8 mouse cellular contexts compared by ENCODE assay signal in the genomic region with DNA sequence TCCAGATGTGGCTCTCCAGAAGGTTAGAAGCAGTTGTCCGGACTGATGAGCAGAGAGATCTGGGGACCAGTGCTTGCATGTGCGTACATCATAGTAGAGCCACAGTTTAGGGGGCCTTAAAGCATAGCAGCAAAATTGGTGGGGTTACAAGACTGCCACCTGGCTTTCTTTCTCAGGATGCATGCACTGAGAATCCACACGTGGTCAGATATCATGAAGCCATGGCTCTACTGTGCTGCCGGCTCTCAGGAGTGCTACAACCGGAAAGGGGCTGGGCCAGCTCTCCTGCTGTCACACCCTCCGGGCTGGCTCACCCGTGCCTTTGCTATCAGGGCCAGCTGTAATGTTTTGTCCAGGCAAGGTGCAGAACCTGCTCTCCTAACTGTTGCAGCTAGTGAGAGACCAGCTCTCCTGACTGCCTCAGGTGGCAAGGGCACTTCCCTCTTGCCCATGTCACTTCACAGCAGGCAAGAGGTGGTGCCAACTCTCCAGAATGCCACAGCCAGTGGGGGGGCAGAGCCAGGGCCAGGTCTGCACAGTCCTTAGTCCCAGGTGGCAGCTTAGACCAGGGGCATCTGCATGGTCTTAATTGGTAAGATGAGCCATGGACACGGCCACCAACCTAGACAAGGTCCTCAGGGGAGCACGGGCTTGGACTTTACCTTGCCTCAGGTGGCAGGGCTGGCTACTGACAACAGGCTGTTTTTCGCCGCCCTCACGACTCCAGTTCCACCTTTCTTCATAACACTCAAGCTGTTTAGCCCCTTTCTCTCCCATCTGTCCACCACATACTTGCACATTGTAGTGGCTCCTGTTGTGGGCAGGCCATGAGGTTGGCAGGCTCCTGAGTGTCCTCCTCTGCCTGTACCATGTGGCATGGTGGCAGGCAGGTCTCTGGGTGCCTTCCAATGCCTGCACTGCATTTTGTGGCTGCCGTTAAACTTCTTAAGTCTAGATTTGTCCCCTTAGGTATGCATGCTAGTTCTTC. TPM values are rescaled to one million over a fixed set of nuclear protein-coding genes. Genes with fewer than 3 reads are reported as not detected.
A peak's percentile ranks its signal among the peaks of the same experiment; 100 is the strongest.
DNase-seq lines count a peak whose midpoint lies in the region; ATAC-seq and TF ChIP-seq lines count a peak whose summit lies in the region.

No protein-coding gene starts in this region.

- H3K4me2 ChIP-seq in hindbrain, postnatal 0 days (ENCODE audit: low read depth, low read length), result no peak overlapping the region
- H3K4me2 ChIP-seq in hindbrain, embryonic 16.5 days (ENCODE audit: low read length), result no peak overlapping the region
- H3K4me2 ChIP-seq in limb, embryonic 13.5 days (replicated peaks), result no peak overlapping the region
- no peak overlapping the region for H3K4me2 ChIP-seq in midbrain, embryonic 15.5 days

- no peak for TF ChIP-seq POLR2A in small intestine, adult 2 months (IDR thresholded peaks at IDR 0.05; ENCODE audit: low read depth, low read length)

- H3K36me3 ChIP-seq in hindbrain, postnatal 0 days (ENCODE audit: insufficient read depth, low read length), result no peaks in the 10 kb centered on the region
- no peaks in the 10 kb centered on the region for H3K36me3 ChIP-seq in hindbrain, embryonic 16.5 days (ENCODE audit: control insufficient read depth, insufficient read depth, low read length)
- no peaks in the 10 kb centered on the region for H3K36me3 ChIP-seq in limb, embryonic 13.5 days
- no peaks in the 10 kb centered on the region for H3K36me3 ChIP-seq in small intestine, adult 2 months (ENCODE audit: control insufficient read depth, insufficient read depth, low read length)
- H3K36me3 ChIP-seq in midbrain, embryonic 15.5 days (replicated peaks), result no peaks in the 10 kb centered on the region

- H3K4me1 ChIP-seq in hindbrain, postnatal 0 days (ENCODE audit: insufficient read depth, low read length), result no peaks in the 10 kb centered on the region
- no peaks in the 10 kb centered on the region for H3K4me1 ChIP-seq in hindbrain, embryonic 16.5 days (ENCODE audit: control insufficient read depth, insufficient read depth, low read depth, low read length)
- peaks cover 27% of the 10 kb centered on the region for H3K4me1 ChIP-seq in limb, embryonic 13.5 days
- H3K4me1 ChIP-seq in small intestine, adult 2 months (ENCODE audit: control insufficient read depth, insufficient read depth, insufficient read length, low read length), result no peaks in the 10 kb centered on the region
- H3K4me1 ChIP-seq in midbrain, embryonic 15.5 days, result no peaks in the 10 kb centered on the region

- peak; percentile 30 for DNase-seq in hindbrain, postnatal 0 days (ENCODE audit: low spot score)
- DNase-seq in NIH3T3 (ENCODE audit: low read depth) (peak; percentile 11), adipocyte (ENCODE audit: low spot score) (no peak)
- peak; percentile 47 for DNase-seq in forelimb bud, embryonic 11.5 days (ENCODE audit: low read depth, low spot score)

- TF ChIP-seq CTCF in hindbrain, postnatal 0 days (IDR thresholded peaks at IDR 0.05; ENCODE audit: low read depth), result peak; percentile 45
- peak; percentile 13; the same call in 1 of the 2 replicates for TF ChIP-seq CTCF in small intestine, adult 2 months (IDR thresholded peaks at IDR 0.05; ENCODE audit: extremely low read depth, insufficient read length, insufficient replicate concordance, low read depth, low read length)

- no peak overlapping the region for H3K27ac ChIP-seq in hindbrain, postnatal 0 days
- no peak overlapping the region for H3K27ac ChIP-seq in hindbrain, embryonic 16.5 days (ENCODE audit: low read depth, low read length)
- H3K27ac ChIP-seq in limb, embryonic 13.5 days, result no peak overlapping the region
- no peak overlapping the region for H3K27ac ChIP-seq in small intestine, adult 2 months (ENCODE audit: insufficient read depth, low read depth, low read length)
- H3K27ac ChIP-seq in midbrain, embryonic 15.5 days, result no peak overlapping the region

- no peak overlapping the region for H3K9ac ChIP-seq in hindbrain, postnatal 0 days (replicated peaks; ENCODE audit: low read length)
- no peak overlapping the region for H3K9ac ChIP-seq in hindbrain, embryonic 16.5 days (ENCODE audit: low read depth, low read length)
- no peak overlapping the region for H3K9ac ChIP-seq in limb, embryonic 13.5 days
- H3K9ac ChIP-seq in midbrain, embryonic 15.5 days, result no peak overlapping the region

- 0 out of 2 replicates have a peak, but pooled peaks cover 3% of the 10 kb centered on the region for H3K9me3 ChIP-seq in hindbrain, postnatal 0 days (ENCODE audit: low read length)
- H3K9me3 ChIP-seq in hindbrain, embryonic 16.5 days (ENCODE audit: control insufficient read depth, low read length), result no peaks in the 10 kb centered on the region; the same call in none of the 2 replicates
- peaks cover 9% of the 10 kb centered on the region for H3K9me3 ChIP-seq in limb, embryonic 13.5 days
- no peaks in the 10 kb centered on the region for H3K9me3 ChIP-seq in midbrain, embryonic 15.5 days

- H3K4me3 ChIP-seq in hindbrain, postnatal 0 days (ENCODE audit: low read length), result no peak overlapping the region
- H3K4me3 ChIP-seq in hindbrain, embryonic 16.5 days (ENCODE audit: low read length), result no peak overlapping the region
- no peak overlapping the region for H3K4me3 ChIP-seq in limb, embryonic 13.5 days
- no peak overlapping the region for H3K4me3 ChIP-seq in small intestine, adult 2 months (ENCODE audit: low read depth, low read length)
- no peak overlapping the region for H3K4me3 ChIP-seq in midbrain, embryonic 15.5 days

- 65% methylated on average over 13 of the region's 13 CpGs for WGBS in hindbrain, postnatal 0 days
- 70% methylated on average over 13 of the region's 13 CpGs for WGBS in hindbrain, embryonic 16.5 days
- 47% methylated on average over 13 of the region's 13 CpGs for whole genome bisulfite sequencing in limb, embryonic 13.5 days
- 51% methylated on average over 13 of the region's 13 CpGs for WGBS in small intestine, adult 2 months
- 78% methylated on average over 13 of the region's 13 CpGs for WGBS in midbrain, embryonic 15.5 days

- H3K27me3 ChIP-seq in hindbrain, postnatal 0 days (ENCODE audit: insufficient read depth, low read length), result no peaks in the 10 kb centered on the region
- H3K27me3 ChIP-seq in hindbrain, embryonic 16.5 days (replicated peaks; ENCODE audit: control insufficient read depth, insufficient read depth, low read length), result no peaks in the 10 kb centered on the region
- H3K27me3 ChIP-seq in limb, embryonic 13.5 days, result 0 out of 2 replicates have a peak, but pooled peaks cover 7% of the 10 kb centered on the region
- no peaks in the 10 kb centered on the region for H3K27me3 ChIP-seq in small intestine, adult 2 months (ENCODE audit: control insufficient read depth, insufficient read depth, low read length)
- H3K27me3 ChIP-seq in midbrain, embryonic 15.5 days (replicated peaks), result no peaks in the 10 kb centered on the region

- ATAC-seq in hindbrain, postnatal 0 days, result 0 out of 2 replicates have a peak, but pooled peaks have one; percentile 43
- no peak for ATAC-seq in hindbrain, embryonic 16.5 days
- peak; percentile 76 for ATAC-seq in limb, embryonic 13.5 days (ENCODE audit: low FRiP score, low read depth)
- ATAC-seq in midbrain, embryonic 15.5 days (replicated peaks), result no peak

RNA-seq across cellular contexts. Expression of a gene that starts 13.6 kb away (rescaled TPM):
- 8.1 and 11.2 TPM in 2 replicates for total RNA-seq in hindbrain, postnatal 0 days (2014; rRNA removed)
- polyA plus RNA-seq in hindbrain, postnatal 0 days (2015; fragmentation: Nextera tagmentation; extraction: Ambion mirVana), result 18.9 and 20.0 TPM in 2 replicates
- polyA plus RNA-seq in hindbrain, embryonic 16.5 days (2015; fragmentation: Nextera tagmentation; extraction: Ambion mirVana), result 21.8 and 24.6 TPM in 2 replicates
- polyA plus RNA-seq in limb, embryonic 13.5 days (2015; fragmentation: Nextera tagmentation; extraction: Ambion mirVana), result 21.6 and 23.0 TPM in 2 replicates
- polyA plus RNA-seq in small intestine, adult 2 months (2012; rRNA removed), result 19.3 and 34.3 TPM in 2 replicates
- 20.0 and 21.1 TPM in 2 replicates for polyA plus RNA-seq in midbrain, embryonic 15.5 days (2015; fragmentation: Nextera tagmentation; extraction: Ambion mirVana)

RNA-seq across cellular contexts. Expression of a gene that starts 29.0 kb away (rescaled TPM):
- total RNA-seq in hindbrain, postnatal 0 days (2014; rRNA removed), result 53.1 and 58.7 TPM in 2 replicates
- 50.9 and 52.1 TPM in 2 replicates for polyA plus RNA-seq in hindbrain, postnatal 0 days (2015; fragmentation: Nextera tagmentation; extraction: Ambion mirVana)
- 24.2 and 51.3 TPM in 2 replicates for polyA plus RNA-seq in hindbrain, embryonic 16.5 days (2015; fragmentation: Nextera tagmentation; extraction: Ambion mirVana)
- 117 and 120 TPM in 2 replicates for polyA plus RNA-seq in limb, embryonic 13.5 days (2015; fragmentation: Nextera tagmentation; extraction: Ambion mirVana)
- polyA plus RNA-seq in small intestine, adult 2 months (2012; rRNA removed), result 11.8 and 15.2 TPM in 2 replicates
- 53.2 and 56.3 TPM in 2 replicates for polyA plus RNA-seq in midbrain, embryonic 15.5 days (2015; fragmentation: Nextera tagmentation; extraction: Ambion mirVana)

RNA-seq across cellular contexts. Expression of a gene that starts 59.2 kb away (rescaled TPM):
- total RNA-seq in hindbrain, postnatal 0 days (2014; rRNA removed), result 7.8 and 11.1 TPM in 2 replicates
- 8.7 and 10.1 TPM in 2 replicates for polyA plus RNA-seq in hindbrain, postnatal 0 days (2015; fragmentation: Nextera tagmentation; extraction: Ambion mirVana)
- 13.1 and 14.4 TPM in 2 replicates for polyA plus RNA-seq in hindbrain, embryonic 16.5 days (2015; fragmentation: Nextera tagmentation; extraction: Ambion mirVana)
- 15.4 and 16.0 TPM in 2 replicates for polyA plus RNA-seq in limb, embryonic 13.5 days (2015; fragmentation: Nextera tagmentation; extraction: Ambion mirVana)
- 0.75 and 1.6 TPM in 2 replicates for polyA plus RNA-seq in small intestine, adult 2 months (2012; rRNA removed)
- polyA plus RNA-seq in midbrain, embryonic 15.5 days (2015; fragmentation: Nextera tagmentation; extraction: Ambion mirVana), result 13.6 and 17.3 TPM in 2 replicates

Comparison
In these comparisons a context has a peak if more than half of its experiments do, and no peak if none do; other contexts are left out.
1. ATAC-seq: peak in hindbrain, postnatal 0 days (single experiment) and limb, embryonic 13.5 days (single experiment); none in hindbrain, embryonic 16.5 days (single experiment) and midbrain, embryonic 15.5 days (single experiment).